Mouse (Mus musculus): ENCODE data around the gene Matn1.

Gene Matn1

GRCm38 (mm10) chr4:130918805-130919749 is 25.1 kb upstream of the Matn1 start:
- no peak for DNase-seq

- no peak for DNase-seq
Observed at GRCm38 (mm10) chr4:130919750-130920356, 24.3 kb upstream of the Matn1 start.

- DNase-seq: no peak
Observed at GRCm38 (mm10) chr4:130920951-130921693, 23.1 kb upstream of the Matn1 start.

DNA sequence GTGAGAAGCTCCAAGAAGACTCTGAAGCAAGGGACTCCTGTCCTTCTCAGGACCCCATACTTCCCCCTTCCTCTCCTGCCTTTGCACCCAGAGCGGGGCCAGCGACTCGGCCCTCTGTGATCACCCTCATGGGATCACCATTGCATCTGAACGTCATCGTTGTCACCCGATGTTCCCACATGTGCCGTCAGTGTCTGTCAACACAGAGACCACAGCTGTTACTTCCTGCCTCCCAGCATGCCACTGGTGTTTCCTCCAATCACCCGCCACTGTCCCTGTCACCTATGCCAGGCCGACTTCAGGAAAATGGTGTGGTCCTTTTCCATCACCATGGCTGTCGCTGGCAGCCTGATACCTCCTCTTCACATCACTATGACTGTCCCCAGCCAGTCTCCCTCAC is 22.2 kb upstream of the Matn1 start:
- DNase-seq: no peak

- DNase-seq: no peak
Observed at GRCm38 (mm10) chr4:130926274-130926673, 17.9 kb upstream of the Matn1 start.

DNA sequence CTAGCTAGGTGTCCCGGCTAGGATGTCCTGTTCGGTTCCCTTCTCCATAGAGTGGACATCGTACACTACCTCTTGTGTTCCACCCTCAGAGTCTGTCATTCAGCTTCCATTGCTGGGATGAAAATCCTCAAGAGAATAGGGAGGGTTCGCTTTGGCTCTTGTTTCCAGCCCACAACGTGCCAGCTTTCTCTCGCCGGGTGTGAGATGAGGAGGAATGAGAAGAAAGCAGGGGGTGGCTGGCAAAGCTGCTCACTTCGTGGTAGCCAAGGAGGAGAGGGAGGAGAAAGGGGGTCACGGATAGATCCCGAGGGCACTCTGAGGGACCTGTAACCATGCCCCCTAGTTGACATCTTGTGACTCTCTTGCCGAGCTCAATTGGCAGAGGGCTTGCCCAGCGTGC is 16.4 kb upstream of the Matn1 start:
- no peak for DNase-seq

DNA sequence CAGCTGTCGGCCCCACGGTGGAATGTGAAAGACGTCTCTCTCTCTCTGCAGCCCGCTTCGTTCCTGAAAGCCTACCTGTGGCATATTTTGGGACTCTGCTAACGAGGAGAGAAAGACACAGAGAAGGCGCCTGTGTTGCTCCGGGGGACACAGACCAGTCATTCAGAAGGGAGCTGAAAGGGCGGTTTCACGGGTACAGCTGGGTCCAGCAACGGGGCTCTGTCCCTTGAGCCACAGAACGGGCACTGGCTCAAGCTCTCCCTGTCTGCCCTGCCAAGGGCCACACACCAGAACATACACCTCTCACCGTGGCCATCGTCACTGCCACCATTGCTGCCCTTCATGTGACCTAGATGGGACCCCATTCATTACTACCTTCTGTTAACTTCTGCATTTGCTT is 1.5 kb upstream of the Matn1 start:
- no peak for DNase-seq

- no peak for DNase-seq
Observed at GRCm38 (mm10) chr4:130944779-130945178, 594 bp downstream of the Matn1 start.

GRCm38 (mm10) chr4:130947094-130947647 is 3.0 kb downstream of the Matn1 start:
- DNase-seq: peak; percentile 82

DNA sequence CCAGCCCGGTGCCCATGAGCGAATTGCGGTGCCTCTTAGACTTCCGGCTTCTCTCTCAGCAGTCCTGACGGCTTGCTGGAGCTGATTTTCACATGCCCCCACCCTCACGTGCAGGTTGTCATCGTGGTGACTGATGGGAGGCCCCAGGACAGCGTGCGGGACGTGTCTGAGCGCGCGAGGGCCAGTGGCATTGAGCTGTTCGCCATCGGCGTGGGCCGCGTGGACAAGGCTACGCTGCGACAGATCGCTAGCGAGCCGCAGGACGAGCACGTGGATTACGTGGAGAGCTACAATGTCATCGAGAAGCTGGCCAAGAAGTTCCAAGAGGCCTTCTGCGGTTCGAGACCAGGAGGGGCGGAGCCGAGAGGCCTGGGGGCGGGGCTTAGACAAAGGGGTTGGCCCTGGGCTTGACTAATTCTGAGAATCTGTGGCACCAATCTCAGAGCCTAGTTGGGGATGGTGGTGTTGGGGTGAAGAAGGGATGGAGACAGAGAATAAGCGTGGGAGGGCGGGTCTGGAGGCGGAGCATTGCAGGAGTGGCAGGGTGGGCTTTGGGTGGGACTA is 5.7 kb downstream of the Matn1 start:
- DNase-seq: no peak

- DNase-seq: peak; percentile 58
Observed at GRCm38 (mm10) chr4:130952531-130952930, 8.3 kb downstream of the Matn1 start.

DNA sequence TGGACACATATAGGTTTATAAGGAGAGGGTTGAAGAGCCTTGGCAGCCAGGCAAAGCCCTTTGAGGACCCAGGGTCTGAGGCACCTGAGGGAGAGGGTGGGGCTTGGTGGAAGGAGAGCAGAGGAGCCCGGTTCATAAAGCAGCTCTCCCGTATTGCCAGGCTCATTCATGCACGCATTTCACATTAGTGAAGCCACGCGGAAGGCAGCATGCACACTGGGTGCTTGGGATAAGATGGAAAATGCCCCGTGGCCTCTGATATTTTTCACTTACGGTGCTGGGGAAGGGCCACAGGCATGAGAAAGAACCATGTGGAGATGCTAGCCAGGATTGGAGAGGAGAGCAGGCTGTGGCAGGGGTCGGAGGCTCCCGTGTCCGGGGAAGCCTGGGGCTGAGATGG is 13.0 kb downstream of the Matn1 start:
- DNase-seq: no peak

- DNase-seq: no peak
Observed at GRCm38 (mm10) chr4:130958812-130959211, 14.6 kb downstream of the Matn1 start.

DNA sequence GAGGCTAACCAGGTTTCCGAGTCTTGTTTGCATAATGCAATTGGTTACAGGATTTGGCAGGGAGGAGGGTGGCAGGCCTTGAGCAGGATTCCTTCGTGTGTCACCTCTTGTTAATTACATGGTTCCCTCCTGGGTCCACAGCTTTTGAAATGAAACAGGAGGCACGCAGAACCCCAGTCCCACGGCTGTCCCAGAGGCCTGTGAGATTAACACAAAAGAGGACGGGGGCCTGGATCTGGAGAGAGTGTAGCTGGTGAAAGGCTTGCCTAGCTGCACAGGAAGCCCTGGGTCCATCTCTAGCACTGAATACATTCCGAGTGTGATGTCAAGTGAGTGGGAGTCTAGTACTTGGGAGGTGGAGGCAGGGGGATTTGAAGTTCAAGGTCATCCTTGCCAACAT is 15.5 kb downstream of the Matn1 start:
- DNase-seq: no peak

DNA sequence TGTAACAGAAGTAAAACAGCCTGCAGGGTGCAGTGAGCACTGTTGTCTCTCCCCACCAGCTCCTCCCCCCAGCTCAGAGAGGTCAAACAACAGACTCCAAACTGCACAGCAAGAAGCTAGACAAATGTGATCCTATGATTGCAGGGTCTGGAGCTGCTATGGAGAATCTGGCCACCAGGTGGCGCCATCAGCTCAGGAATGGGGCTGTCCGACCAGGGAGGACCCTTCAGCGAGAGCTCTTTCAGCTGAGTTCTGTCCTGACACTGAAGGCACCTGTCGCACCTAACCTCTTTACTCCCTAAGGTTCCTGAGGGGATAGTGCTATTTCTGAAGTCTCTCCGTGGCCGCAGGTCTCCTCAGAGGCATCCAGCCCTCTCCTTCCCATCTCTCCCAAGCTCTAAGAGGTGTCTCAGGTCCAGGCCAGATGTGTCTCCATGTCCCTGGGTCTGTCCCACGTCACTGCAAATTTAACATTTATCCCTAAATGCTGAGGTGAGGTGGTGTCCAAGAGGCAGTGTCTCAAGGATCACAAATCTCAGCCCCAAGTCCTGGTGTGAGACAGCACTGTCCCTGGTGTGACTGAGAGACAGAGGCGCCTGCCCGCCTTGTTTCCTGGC is 16.0 kb downstream of the Matn1 start:
- peak; percentile 80 for DNase-seq

GRCm38 (mm10) chr4:130971278-130971677 is 27.1 kb downstream of the Matn1 start:
- DNase-seq: no peak

DNA sequence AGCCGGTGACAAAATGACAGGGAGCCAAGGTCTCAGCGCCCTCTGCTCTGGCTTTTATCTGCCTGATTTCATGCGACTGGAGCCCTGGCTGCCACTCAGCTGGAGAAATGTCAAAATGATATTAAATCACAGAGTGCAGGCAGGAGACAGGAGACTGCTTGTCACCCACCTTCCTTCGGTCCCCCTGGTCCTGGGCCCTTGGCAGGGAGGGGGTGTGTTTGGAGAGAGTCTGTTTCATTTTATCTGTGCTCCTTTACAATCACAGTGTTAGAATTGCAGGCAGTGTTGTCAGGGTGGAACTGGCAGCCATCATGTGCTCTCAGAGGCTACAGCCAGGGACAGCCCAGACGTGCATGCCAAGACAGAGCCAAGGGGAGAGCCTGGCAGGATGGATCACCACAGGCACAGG is 28.2 kb downstream of the Matn1 start:
- no peak for DNase-seq

DNA sequence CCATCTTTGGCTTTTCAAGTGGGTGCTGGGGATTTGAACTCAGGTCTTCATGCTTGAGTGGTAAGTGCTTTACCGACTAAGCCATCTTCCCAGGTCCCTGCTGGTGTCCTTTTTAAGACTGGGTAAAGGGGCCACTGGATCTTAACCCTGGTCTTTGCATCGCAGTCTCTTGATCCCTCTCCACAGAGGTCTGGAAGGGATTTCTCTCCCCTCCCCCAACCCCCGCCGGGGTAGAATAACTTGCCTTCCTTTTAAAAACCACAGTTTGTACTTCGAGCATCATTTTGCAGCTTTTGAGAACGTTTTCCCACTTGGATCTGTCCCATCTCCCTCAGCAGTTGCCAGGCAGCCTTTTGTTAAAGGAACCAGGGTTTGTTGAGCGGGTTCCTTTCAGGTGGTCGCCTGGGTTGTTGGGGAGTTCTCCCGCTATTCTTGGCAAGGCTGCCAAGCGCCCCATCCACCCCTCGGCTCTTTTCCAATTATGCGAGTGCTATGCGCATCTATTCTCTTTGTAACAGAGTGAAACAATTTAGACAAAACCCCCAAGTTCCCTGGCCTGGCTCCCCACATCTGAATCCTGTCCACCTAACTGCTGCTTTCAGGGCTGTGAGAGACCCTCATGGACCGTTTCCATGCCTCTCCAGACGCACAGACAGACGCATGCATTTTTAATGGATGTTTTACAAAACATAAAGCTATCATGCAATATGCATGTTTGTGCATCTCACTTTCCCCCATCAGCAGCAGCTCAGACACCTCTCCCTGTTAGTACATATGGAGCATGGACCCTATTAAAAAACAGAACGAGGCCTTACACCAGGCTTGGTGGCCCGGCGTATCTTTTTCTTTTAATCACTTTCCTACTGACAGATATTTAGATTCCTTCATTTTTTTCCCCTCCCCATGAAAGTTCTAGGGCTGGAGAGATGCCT is 29.4 kb downstream of the Matn1 start:
- no peak for DNase-seq

DNA sequence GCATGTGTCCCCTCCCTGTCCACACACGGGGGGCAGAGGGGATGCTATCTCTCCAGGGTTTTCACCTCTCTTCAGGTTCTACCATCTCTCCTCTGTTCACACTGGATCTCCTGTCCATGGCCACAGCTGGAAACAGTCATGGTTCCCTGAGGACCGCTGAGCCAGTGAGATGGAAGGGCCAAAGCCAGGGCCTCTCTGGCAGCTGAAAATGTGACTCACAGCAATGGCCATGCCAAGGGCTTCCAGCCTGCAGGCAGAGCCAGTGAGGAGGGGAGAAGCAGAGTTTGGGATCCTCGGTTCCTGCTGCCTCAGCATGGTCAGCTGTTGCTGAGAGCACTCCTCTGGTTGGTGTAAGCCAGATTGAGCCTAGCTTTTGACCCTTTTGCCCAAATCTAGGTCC is 34.8 kb downstream of the Matn1 start:
- no peak for DNase-seq

- DNase-seq: no peak
Observed at GRCm38 (mm10) chr4:130984416-130985182, 40.4 kb downstream of the Matn1 start.

DNA sequence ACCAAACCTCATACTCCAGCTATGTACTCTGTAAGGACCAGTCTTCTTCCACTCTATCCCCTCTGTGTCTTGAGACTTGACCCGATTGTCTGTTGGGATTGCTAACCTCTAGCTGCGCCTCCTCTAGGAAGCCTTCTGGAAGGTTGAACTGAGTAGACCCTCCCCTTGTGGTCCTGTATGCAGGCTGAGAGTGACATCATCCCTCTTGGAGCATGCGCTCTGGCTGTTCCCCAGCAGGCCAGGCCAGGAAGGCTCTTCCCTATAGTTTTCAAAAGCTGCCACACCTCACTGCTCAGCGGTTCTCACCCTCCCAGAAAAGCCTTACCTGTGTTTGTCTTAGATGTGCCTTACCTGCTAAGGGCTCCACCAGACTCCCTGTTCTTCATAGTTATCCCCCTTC is 42.9 kb downstream of the Matn1 start:
- DNase-seq: no peak

Data from embryo, embryonic 11 days (tissue).